Mouse (Mus musculus) fibroblast of lung, adult 2 months (primary cell): ENCODE measurements around the gene Mgat5.
A peak's percentile ranks its signal among the peaks of the same experiment; 100 is the strongest.

Experiments used
- DNase-seq: peaks from one replicate; pipeline ENCODE4 v3.0.0-alpha.2; 2011; ENCODE audit warnings: low read depth

Mgat5 gene

DNA sequence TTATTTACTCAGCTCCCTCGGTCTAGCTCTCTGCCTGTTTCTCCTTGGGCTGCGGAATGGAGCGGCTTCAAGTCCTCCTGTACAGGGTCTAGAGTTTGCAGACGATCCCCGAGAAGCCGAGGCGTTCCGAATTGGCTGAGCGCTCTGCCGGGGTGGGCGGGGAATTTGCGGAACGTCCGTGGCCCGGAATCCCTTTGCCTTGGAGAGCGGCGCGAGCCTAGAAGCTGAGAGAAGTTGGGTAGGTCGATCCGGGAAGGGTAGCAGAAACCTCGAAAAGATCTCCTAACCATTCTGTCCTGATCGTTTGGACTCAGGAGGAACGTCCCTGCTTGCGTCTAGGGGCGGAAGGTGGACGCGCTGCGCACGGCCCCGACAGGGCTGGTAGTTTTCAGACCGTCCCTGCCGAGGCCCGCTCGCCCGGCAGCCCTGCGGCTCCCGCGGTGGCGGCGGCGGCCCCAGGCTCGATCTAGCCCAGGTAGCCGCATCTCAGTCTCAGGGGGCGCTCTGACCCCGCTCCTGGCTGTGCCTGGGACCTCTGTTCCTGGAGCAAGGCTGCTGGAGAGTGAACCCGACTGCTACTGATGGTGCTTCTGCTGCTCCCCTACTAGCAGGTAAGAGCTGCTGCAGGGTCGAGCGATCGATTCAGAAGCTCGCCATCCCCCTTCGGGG is at the start of gene Mgat5:
Gene Mgat5, plus strand, starts transcription at position 199 of the 669 bp plus-strand sequence.
- peak; percentile 81 for DNase-seq

DNA sequence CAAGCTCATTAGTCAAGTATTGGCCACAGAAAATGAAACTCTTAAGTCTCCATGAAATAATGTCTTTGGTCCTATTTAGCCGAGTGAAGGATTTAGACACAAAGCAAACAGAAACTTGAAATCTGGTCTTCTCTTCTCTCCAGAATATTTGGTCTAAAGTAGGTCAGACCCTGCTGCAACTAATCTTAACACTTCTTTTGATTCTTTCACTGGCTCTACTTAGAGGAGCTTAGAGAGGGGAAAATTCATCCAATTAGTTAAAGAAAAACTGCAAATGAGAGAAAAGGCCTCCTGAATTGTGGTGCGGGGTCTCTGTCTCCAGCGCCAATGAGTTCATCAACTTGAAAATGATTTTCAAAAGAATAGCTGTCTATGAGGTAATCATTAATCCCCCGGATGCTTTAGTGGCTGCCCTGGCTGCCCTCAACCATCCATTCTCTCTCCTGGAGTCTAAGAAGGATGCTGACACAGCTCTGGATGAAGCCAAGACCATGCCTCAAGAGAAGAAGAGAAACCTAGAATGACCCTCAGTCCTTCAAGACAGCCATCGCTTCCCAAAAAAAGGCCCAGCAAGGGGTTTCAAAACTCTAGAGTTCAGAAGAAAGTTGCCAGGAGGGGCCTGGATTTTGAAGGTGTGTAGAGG is 44.6 kb upstream of the Mgat5 start:
- DNase-seq, result no peak

DNA sequence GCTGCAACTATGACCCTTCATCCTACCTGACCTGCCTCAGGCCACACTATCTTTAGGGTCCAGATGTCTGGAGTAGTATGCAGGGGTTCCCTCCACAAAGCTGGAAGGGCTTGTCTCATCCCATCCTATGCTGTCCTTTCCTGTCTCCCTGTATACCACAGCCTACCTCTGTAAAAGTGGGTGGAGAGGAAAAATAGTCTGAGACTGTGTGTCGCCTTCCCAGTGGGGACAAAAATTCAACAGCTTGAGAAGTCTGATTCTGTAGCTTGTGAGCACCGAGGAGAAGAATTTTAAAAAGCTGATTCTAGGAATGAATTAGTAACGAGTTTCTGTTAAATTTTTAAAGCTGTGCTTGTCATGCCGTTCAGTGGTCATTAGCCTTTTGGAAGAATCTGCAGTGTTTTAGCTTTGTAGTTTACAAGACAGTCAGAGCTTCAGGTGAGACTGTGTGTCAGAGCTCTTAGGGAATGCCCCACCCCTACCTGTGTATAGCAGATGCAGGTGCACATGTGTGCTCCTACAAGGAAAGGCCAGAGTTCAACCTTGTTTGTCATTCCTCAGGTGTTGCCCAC is 40.1 kb upstream of the Mgat5 start:
- no peak for DNase-seq

DNA sequence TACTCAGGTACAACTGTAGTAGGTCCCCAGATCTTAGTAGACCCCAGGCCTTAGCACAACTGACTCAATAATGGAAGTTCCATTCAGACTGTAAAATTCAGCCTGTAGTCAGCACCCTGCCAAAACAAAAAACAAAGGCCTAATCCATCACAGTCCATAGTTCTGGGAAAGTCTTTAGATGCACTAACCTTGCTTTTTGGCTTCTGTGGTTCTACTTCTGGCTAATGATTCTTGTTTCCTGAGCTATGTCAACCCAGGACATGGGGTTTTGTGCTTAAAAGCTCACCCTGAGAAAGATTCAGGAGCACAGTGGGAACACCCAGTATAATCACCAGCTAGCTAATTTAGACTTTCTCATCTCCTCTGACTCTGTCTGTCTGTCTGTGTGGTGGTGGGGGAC is 38.3 kb upstream of the Mgat5 start:
- no peak for DNase-seq

DNA sequence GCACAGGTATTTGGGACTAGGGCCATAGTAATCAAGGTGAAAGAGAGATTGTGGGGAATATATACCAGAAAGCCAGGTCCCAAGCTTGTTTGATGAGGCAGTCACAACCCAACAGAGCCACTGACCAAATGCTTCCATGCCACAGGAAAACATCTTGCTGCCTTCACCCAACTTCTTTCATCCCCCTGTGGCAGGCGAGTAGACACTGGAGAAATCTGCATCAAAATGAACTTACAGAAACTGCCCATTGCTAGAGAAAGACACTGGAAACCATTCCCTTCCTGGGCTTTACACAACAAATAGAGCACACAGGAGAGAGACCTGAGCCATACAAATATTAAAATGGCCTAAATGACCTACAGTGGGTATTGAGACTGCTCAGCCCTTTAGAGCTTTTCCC is 37.2 kb upstream of the Mgat5 start:
- DNase-seq, result no peak

DNA sequence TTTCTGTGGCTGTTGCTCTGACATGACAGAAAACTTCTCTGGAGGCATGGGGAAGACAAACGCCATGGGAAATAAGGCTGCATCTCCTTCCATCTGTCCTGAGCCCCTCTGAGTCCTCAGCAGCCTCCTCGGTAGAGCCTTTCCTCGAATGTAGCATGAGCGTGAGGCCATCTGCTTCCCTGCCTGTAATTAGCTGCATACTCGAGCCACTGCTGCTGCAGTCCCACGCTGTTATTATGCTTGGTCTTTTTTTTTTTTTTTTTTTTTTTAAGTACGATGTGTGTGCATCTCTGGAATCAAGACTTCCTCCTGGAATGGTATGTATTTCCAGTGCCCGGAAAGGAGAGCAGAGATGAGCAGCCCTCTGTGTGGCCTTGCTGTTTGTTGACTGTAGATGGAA is 36.6 kb upstream of the Mgat5 start:
- DNase-seq, result no peak

DNA sequence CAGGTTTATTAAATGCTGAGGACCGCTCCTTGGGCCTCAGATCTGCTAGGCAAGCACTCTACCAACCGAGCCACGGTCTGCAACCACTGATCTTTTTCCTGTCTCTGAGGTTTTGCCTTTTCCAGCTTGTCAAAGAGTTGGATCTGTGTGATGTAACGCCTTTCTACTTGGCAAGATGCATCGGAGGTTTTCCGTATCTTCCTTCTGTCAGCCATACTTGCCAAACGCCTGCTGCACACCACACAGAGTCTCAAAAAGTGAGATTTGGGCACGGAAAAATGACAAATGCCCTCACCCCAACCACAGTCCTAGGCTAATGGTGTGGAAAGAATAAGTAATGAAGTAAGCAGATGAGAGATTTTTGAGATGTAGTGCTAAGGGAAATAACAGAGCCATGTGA is 35.3 kb upstream of the Mgat5 start:
- DNase-seq, result no peak

DNA sequence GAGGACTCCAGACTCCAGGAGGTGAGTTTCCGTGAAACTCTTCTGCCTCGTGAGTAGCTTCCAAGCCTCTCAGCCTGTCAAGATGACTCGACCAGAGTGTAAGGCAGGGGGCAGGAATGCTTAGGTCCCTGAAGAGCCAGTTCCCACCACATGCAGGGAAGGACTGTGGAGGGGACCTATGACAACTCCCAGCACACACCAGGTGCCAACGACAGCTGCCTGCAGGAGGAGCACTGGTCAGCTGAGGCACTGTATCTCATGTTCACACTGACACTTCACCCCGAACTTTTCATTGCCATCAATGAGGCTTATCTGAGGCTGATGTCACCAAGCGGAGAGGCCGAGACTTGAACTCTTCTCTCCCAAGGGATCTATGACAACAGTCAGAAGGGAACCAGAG is 33.5 kb upstream of the Mgat5 start:
- no peak for DNase-seq

DNA sequence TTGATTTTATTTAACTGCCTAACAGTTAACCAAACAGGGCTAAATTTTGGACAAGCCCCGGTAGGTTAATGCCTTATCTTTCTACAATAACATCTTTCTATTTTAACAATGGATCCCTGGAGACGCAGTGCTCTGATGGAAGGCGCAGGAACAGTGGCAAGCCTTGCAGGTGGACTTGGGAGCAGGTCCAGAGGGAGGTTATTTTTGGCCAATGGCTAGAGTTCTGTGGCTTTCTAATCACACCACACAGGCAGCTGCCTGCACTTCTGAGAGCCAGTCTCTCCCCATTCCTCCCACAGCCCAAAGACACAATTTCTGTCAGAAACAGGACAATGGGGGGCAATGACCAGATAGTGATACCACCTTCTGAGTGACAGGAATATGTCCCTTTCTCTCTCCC is 31.4 kb upstream of the Mgat5 start:
- DNase-seq, result no peak

DNA sequence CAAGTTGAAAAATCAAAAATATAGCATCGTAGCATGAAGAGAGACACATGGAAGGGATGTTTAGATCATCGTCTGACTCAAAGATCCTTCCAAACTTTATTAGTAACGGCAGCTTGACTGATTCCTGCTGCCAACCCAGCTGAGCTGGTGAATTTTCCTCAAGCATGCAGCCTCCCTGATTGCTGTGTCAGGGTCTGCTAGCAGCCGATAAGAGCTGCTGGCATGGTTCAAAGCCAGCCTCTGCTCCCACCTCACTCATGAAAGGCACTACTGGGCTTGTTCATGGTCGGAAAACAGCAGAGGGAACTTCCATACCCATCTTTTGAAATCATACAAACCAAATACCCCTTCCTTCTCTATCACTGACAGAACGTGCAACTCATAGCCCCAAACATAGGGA is 12.4 kb upstream of the Mgat5 start:
- no peak for DNase-seq

DNA sequence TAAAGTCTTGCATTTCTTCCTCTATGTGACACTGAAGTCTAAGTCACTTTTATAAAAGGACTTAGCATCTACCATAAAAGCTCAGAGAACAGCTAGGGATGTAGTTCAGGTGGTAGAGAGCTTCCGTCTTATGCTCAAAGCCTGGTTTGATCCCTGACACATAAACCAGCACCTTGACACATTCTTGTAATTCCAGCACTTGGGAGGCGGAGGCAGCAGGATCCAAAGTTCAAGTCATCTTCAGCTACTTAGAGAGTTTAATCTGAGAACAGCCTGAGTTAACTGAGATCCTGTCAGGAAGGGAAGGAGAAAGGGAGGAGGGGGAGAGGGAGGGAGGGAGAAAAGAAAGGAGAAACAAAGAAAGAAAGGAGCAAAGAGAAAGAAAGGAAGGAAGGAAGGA is 5.6 kb upstream of the Mgat5 start:
- no peak for DNase-seq

DNA sequence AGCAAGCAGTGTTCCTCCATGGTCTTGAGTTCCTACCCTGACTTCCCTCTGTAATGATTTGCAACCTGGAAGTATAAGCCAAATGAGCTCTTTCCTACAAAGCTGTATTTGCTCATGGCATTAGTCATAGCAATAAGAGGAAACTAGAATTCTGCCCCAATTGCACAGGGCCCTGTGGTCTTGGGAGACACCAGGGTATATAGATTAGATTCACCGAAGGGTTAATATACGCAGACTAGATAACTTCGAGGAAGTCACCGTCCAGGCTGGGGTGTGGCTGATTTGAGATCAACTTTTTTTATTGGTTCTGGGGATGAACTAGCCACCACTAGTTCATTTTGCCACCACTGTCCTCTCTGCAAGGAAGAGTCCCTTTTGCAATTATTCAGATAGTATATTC is 2.5 kb upstream of the Mgat5 start:
- DNase-seq, result no peak

DNA sequence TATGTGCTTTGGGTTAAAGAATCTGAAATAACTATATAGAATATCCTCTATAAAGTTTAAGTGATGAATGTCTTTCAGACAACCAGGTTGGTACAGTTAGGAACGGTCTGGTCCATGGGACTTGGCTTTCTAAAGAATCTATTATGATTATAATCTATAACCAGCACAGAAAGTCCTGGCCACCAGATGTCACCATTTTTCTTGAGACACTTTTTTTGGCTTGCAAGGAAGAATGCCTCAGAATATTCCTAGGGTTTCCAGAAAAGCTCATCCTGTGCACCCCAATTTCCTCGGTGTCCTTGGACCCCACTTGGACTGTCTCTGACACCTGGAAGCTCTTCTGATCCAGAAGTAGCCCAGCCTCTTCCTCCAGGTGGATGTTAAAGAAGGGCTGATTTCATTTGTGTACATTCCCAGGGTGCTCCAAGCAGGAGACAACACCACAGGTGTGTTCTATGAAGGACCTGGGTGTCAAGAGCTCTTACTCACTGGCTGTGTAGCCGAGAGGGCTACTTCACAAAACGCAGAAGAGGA is 1.5 kb upstream of the Mgat5 start:
- no peak for DNase-seq

DNA sequence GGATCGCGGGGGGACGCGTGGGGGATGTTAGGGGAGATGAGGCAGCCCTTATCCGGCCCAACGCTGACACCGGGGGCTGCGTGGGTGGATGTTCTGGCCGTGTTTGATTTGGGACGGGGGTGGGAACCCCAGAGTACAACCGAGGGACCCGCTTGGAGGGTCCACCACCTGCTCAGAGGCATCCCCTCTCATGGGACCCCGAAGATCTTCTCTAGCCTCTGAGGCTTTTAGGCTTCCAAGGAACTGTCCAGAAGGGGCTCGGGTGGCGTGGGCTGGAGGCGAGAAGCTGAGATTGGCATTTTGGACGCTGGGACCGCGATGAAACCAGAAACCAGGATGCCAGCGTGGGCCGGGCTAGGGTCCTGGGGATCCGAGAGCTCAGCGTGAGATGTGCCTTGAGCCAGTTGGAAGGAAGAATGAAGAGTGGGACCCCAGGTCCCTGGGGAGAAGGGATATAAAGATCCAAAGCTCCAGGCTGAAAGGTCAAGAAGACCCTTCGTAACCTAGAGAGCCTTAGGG is 745 bp downstream of the Mgat5 start:
- DNase-seq, result no peak

DNA sequence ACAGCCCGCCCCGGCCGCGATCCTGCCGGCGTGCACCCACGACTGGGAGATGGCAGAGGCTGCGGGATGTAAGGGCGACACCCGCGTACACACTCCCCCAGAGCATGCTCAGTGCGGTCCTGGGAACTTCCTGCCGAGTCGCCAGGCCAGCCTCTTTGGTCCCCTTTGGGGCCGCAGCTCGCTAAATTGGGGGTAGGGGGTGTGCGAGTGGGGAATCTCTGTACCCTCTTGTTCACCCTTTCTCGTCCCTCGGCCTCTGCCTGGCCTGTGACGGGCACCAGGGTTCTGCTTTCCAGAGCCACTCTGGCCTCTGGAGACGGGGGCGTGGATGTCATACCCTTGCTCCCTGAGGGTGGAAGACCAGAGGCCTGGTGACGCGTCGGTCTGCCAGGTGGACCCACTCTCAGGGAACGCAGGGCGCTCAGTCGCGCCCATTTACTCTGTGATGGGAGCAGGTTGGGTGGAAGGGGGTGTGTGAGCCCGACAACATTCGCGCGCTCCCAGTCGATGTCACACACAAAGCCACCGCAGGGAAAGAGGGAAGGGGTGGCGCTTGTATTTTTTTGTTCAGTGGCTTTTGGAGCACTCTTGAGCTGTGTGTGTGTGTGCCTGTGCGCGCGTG is 1.3 kb downstream of the Mgat5 start:
- DNase-seq, result no peak

DNA sequence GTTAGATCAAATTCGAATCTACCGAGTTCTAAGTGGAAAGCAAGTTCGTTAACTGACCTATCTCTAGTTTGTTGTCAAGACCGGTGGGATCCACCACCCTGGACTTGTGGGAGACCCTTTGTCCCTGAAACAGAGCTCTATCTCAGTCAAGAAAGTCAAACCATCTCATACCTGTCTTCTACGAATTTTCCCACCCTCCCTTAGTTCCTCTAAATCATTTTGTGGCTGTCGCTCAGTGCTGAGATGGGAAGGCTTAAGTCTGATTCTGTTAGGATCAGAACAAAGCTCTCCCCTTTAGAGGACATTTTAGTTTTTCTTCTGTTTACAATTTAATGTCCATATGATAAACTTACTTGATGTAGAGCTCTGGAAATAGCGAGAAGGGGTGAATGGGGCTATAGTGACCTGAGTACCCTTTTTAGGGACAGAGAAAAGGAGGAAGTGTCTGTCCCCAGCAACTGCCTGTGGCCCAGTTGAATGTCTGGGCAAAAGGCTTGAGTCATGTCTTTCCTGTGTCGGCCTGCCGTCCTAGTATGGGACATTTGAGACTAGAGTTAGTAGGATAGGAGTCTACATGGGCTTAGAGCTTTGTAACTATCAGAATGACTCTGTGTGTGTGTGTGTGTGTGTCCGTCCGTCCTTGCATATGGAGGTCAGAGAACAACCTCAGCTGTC is 2.2 kb downstream of the Mgat5 start:
- no peak for DNase-seq

DNA sequence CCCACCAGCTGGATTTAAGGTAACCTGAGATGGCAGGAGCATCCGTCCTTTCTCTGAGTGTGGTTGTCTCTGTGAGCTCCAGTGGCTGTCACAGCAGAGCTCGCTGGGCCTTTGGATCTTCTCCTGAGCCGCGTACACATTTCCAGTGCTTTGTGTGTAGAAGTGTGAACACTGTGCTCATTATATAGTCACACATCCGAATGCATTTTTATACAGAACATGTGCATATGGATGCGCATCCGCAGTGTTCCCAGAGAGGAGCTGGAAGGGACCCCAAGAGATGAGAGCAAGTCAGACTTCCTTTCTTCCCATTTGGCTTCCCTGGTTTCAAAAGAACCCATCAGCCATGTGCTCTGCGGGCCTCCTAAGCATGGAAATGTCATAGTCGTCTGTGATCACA is 3.4 kb downstream of the Mgat5 start:
- DNase-seq, result no peak

DNA sequence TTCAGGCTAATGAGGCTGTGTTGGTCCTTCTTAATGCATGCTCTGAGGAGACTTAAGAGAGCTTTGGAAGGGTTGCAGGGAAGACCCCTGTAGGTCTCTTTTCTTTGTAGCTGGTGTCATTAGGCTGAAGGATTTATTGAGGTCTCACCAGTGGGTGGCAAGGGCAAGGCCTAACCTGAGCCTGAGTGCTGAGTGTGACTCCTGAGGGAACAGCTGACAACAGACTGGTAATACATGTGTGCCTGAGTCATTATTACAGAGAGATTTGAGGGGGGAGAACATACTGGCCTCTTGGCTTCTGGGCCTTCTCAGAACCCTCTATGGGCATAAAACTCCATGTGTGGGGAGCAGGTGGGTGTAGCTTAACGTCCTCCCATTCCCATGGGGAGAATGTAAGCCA is 8.0 kb downstream of the Mgat5 start:
- no peak for DNase-seq

DNA sequence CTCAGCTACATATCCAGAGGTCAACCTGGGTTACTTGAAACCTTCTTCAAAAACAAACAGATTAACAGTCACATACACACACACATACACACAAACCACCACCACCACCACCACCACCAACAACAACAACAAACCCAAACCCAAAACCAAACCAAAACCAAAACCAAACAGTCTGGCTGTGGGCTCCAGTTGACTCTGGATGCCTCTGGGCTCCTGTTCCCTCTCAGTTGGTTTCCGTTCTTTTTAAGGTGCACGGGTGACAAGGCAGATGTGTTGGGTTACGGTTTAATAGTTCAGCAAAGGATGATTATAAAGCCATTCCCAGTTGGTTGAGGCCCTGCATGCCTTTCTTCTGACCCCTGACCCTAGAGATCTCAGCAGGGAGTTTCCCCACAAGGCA is 8.6 kb downstream of the Mgat5 start:
- DNase-seq, result no peak

DNA sequence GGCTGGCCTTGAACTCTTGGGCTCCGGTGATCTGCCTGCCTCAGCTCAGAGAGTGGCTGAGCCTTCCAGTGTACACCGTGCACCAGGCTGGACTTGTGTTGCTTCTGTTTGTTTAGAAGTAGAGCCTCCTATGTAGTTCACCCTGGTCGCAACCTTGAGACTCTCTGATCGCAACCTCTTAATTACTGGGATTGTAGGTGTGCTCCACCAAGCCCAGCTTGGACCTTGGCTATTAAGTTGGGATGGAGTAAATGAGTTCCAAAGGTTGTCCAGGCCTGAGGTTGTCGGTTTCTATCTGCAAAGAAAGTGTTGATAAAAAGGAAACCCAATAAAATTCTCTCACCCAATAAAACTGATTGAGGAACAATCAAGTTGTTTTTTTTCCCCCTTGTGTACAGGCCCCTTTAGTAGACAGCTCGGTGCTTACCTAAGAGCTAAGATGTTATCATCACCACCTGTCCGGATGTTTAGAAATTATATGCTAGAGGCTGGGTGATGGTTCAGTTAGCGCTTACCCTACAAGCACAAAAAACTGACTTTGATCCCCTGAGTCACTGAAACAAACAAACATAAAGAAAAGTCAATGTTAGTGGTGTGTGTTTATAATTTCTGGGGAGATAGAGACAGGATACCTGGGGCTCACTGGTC is 9.9 kb downstream of the Mgat5 start:
- no peak for DNase-seq

DNA sequence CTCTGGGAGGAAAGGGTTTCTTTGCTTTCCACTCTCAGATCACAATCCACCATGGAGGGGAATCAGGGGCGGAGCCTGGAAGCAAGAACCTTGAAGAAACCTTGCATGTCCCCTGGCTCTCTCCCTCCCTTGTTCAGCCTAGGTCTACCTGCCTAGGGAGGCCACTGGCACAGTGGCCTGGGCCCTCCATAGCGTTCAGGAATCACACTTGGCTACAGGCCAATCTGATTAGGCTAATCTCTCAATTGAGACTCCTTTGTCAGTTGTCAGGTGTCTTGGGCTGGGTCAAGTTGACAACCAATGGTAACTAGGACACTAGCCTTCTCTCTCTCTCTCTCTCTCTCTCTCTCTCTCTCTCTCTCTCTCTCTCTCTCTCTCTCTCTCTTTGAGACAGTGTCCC is 12.2 kb downstream of the Mgat5 start:
- DNase-seq, result no peak

DNA sequence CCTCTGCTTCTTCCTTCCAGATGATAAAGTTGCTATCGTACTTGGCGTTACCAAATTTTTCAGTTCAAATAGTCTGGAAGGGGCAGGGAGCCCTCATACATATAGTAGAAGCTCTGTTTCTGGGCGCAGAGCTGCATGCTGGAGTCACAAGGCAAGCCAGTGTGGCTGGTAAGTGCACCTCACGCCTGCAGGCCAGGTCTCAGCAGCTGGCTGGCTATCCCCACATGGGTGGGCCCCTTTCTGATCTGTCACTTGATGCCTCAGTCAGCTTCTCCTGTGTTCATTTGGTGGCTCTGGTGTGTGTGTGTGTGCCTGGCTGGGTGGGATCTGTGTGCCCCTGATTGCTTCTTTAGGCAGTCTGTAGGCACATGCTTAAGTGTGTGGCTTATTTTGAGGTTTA is 12.8 kb downstream of the Mgat5 start:
- no peak for DNase-seq
